Mouse (Mus musculus) myocyte (in vitro differentiated cells): ENCODE measurements at regions not wholly inside any gene's neighbourhood (a gene's known extent, or its start where the extent isn't known, plus 50 kb on each side); places are given as distances from the start of the nearest gene placed in this dataset.

Source experiments
- CEBPB ChIP-seq: IDR thresholded peaks from 2 replicates; pipeline ENCODE4 v1.6.1; 2011; ENCODE audit warnings: mild to moderate bottlenecking, moderate library complexity; ENCODE audit not compliant: poor library complexity, insufficient read depth, severe bottlenecking
- E2F4 ChIP-seq: IDR thresholded peaks from one replicate; pipeline ENCODE4 v1.6.1; 2011; ENCODE audit warnings: mild to moderate bottlenecking, control low read depth, moderate library complexity; ENCODE audit not compliant: insufficient read depth
- MAX ChIP-seq: IDR thresholded peaks from one replicate; pipeline ENCODE4 v1.6.1; 2011; ENCODE audit warnings: low read depth, mild to moderate bottlenecking, control low read depth
- MYOD1 ChIP-seq, 3 experiments: IDR thresholded peaks; one replicate each; pipeline ENCODE4 v1.6.1; 2011; ENCODE audit warnings: control low read depth in 2 of 3, low read depth in 2 of 3, mild to moderate bottlenecking in 2 of 3, moderate library complexity in 1 of 3; ENCODE audit not compliant: insufficient read length in 2 of 3, control insufficient read depth in 1 of 3
- POLR2A ChIP-seq: IDR thresholded peaks from one replicate; pipeline ENCODE4 v1.6.1; 2011; ENCODE audit warnings: low read depth, mild to moderate bottlenecking, control low read depth, moderate library complexity; ENCODE audit not compliant: insufficient read length
- POLR2AphosphoS2 ChIP-seq: IDR thresholded peaks from one replicate; pipeline ENCODE4 v1.6.1; 2011; ENCODE audit warnings: low read depth, control low read depth; ENCODE audit not compliant: insufficient read length
- REST ChIP-seq: IDR thresholded peaks from one replicate; pipeline ENCODE4 v1.6.1; 2011; ENCODE audit warnings: mild to moderate bottlenecking, control low read depth, moderate library complexity; ENCODE audit not compliant: insufficient read depth, insufficient read length
- TCF12 ChIP-seq: IDR thresholded peaks from one replicate; pipeline ENCODE4 v1.6.1; 2011; ENCODE audit warnings: mild to moderate bottlenecking, control low read depth; ENCODE audit not compliant: poor library complexity, insufficient read depth, severe bottlenecking
- USF1 ChIP-seq: IDR thresholded peaks from one replicate; pipeline ENCODE4 v1.6.1; 2011; ENCODE audit warnings: low read depth, mild to moderate bottlenecking, control low read depth, moderate library complexity

DNA sequence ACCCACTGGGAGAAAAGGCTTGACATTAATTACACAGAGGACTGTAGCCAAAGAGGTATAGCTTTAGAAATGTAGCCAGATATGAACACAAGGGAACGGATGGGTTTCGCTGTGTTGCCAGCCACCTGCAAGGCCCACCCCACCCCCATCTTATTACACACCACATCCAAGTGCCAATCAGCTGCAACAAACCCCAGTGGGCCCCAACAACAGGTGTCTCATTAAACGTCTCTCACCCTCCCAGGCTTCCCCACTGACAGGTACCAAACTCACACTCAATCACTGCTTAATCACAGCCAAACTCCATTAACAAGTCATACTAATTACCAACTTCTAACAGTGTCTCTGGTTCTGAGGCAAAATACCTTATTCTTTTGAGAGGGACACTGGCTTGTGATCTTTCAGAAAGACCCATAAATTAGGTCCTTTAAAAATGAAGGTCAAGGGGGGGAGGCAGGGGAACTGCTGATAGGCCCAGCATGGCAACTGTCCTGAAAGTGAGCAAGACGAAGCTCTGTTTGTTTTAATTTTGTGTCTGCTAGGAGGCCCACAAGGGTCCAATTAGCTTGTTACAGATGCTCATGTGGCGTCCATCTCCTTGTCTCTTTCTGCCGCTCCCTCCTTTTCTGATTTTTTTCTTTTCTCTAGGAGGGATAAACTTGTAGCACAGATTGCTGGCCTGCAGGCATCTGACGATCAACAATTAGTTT, 115.4 kb upstream of the Arrdc4 start:
- TF ChIP-seq POLR2A (no peak), MAX (no peak), REST (no peak), USF1 (no peak), MYOD1 (IDR thresholded peaks at IDR 0.05; ENCODE audit: control insufficient read depth in 1 of 3, insufficient read length in 2 of 3, low read depth in 2 of 3) (no peak), CEBPB (no peak), POLR2AphosphoS2 (no peak), TCF12 (no peak), E2F4 (no peak)
